Mouse (Mus musculus): ENCODE results near the gene Zfp14.

GRCm38 (mm10) chr7:30009321-30010085, 41.7 kb downstream of the Zfp14 start:
- no peak for TF ChIP-seq POLR2A (IDR thresholded peaks at IDR 0.05; ENCODE audit: borderline replicate concordance, control insufficient read depth, low read depth, low read length)
- no peak for TF ChIP-seq CTCF (IDR thresholded peaks at IDR 0.05; ENCODE audit: control insufficient read depth, insufficient read depth, low read length)
